Mouse (Mus musculus): ENCODE measurements around the gene Pfn3. TPM values are rescaled to one million over a fixed set of nuclear protein-coding genes. Genes with fewer than 3 reads are reported as not detected.

The Pfn3 gene
- polyA plus RNA-seq, 1 experiment from 2014 or later, result not detected

Small RNA genes lying within 50 kb of the gene (microRNA-seq; reads per million reads assigned to microRNA genes)
- gene Mir6943, result not detected

Other genes with a start within 250 kb of the Pfn3 start
- 41.5 and 42.5 TPM in 2 replicates for gene Nsd1, start 205.4 kb downstream of the Pfn3 start, polyA plus RNA-seq (2015; fragmentation: Nextera tagmentation; extraction: Ambion mirVana)
- gene Prelid1, start 94.7 kb downstream of the Pfn3 start, polyA plus RNA-seq (2015; fragmentation: Nextera tagmentation; extraction: Ambion mirVana), result 285 and 333 TPM in 2 replicates
- 63.9 and 74.2 TPM in 2 replicates for gene Rab24, start 93.3 kb downstream of the Pfn3 start, polyA plus RNA-seq (2015; fragmentation: Nextera tagmentation; extraction: Ambion mirVana)
- gene Mxd3, start 85.4 kb downstream of the Pfn3 start, polyA plus RNA-seq (2015; fragmentation: Nextera tagmentation; extraction: Ambion mirVana), result 21.8 and 28.7 TPM in 2 replicates
- gene Lman2, start 52.4 kb downstream of the Pfn3 start, polyA plus RNA-seq (2015; fragmentation: Nextera tagmentation; extraction: Ambion mirVana), result 71.6 and 88.3 TPM in 2 replicates
- 0.42 and 1.9 TPM in 2 replicates for gene Rgs14, start 45.5 kb downstream of the Pfn3 start, polyA plus RNA-seq (2015; fragmentation: Nextera tagmentation; extraction: Ambion mirVana)
- gene Slc34a1, start 17.0 kb downstream of the Pfn3 start, polyA plus RNA-seq (2015; fragmentation: Nextera tagmentation; extraction: Ambion mirVana), result not detected in 2 replicates
- gene F12, start 11.6 kb upstream of the Pfn3 start, polyA plus RNA-seq (2015; fragmentation: Nextera tagmentation; extraction: Ambion mirVana), result 0.10 and 1.2 TPM in 2 replicates
- gene Grk6, start 29.8 kb upstream of the Pfn3 start, polyA plus RNA-seq (2015; fragmentation: Nextera tagmentation; extraction: Ambion mirVana), result 15.5 and 24.7 TPM in 2 replicates
- gene Prr7, start 49.0 kb upstream of the Pfn3 start, polyA plus RNA-seq (2015; fragmentation: Nextera tagmentation; extraction: Ambion mirVana), result 0.18 and 0.30 TPM in 2 replicates
- gene Dbn1, start 72.9 kb upstream of the Pfn3 start, polyA plus RNA-seq (2015; fragmentation: Nextera tagmentation; extraction: Ambion mirVana), result 60.1 and 77.2 TPM in 2 replicates
- 221 and 251 TPM in 2 replicates for gene Pdlim7, start 98.4 kb upstream of the Pfn3 start, polyA plus RNA-seq (2015; fragmentation: Nextera tagmentation; extraction: Ambion mirVana)
- 1.3 and 3.0 TPM in 2 replicates for gene Dok3, start 114.1 kb upstream of the Pfn3 start, polyA plus RNA-seq (2015; fragmentation: Nextera tagmentation; extraction: Ambion mirVana)
- gene Ddx41, start 121.4 kb upstream of the Pfn3 start, polyA plus RNA-seq (2015; fragmentation: Nextera tagmentation; extraction: Ambion mirVana), result 23.6 and 34.7 TPM in 2 replicates
- gene Fam193b, start 155.9 kb upstream of the Pfn3 start, polyA plus RNA-seq (2015; fragmentation: Nextera tagmentation; extraction: Ambion mirVana), result 17.1 and 22.6 TPM in 2 replicates
- gene Tmed9, start 158.5 kb upstream of the Pfn3 start, polyA plus RNA-seq (2015; fragmentation: Nextera tagmentation; extraction: Ambion mirVana), result 103 TPM in 2 replicates
- gene B4galt7, start 184.7 kb upstream of the Pfn3 start, polyA plus RNA-seq (2015; fragmentation: Nextera tagmentation; extraction: Ambion mirVana), result 16.5 and 23.4 TPM in 2 replicates
- 37.9 and 38.2 TPM in 2 replicates for gene Caml, start 207.8 kb upstream of the Pfn3 start, polyA plus RNA-seq (2015; fragmentation: Nextera tagmentation; extraction: Ambion mirVana)
- 16.7 and 20.4 TPM in 2 replicates for gene Ddx46, start 219.8 kb upstream of the Pfn3 start, polyA plus RNA-seq (2015; fragmentation: Nextera tagmentation; extraction: Ambion mirVana)

All from heart, embryonic 15.5 days (tissue).